ENCODE assay signal across 23 mouse cellular contexts in the genomic region with DNA sequence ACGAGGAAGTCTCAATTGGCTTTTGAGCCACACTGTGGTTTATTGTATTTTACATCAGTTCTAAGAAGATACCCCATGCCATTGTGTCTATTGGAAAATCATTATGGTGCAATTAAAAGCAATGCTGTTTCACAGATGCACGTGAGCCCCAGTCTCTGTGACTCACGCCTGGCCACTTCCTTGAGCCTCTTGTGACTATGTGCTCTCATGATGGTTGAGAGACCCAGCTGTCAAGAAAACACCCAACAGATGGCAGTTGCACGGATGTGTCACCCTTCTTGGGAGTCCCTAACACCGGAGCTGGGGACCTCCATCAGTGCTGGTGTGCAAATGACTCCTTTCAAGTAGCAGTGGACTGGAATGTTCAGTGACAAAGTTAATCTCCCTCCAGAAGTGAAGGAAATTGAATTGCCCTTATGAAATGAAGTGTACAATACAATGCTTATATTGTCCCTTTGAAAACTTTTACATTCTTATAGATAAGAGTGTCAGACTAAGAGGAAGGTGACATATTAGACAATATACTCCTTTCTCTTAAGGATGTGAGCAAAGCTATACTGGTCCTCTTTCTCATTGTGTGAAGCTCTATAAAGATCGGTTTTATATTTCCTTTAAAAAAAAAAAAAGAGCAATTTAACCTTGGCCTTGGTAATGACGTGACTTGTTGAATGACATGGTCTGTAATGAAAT.
DNase-seq lines count a peak whose midpoint lies in the region; ATAC-seq and TF ChIP-seq lines count a peak whose summit lies in the region.
"Had no signal": no experiment of that assay in that cellular context is flagged by ENCODE, and none has a peak within 500 bp of the region (broad histone marks: within the 10 kb centered on the region; RNA-seq: fewer than 3 reads in every experiment).

No protein-coding gene starts in this region.

- 49% methylated on average over 7 of the region's 7 CpGs for WGBS in lung, embryonic 14.5 days
- WGBS in midbrain, embryonic 10.5 days = 88% methylated on average over 7 of the region's 7 CpGs

- peak; percentile 17; the same call in 1 of the 2 replicates for ATAC-seq in lung, embryonic 14.5 days (ENCODE audit: insufficient read depth)
- peak; percentile 76 for ATAC-seq in megakaryocyte progenitor cell, adult 5-6 weeks (replicated peaks; ENCODE audit: poor library complexity)
- ATAC-seq: forebrain, embryonic 16.5 days; midbrain, embryonic 16.5 days had no signal

- no peak overlapping the region for H3K27ac ChIP-seq in lung, embryonic 14.5 days (ENCODE audit: low read depth)
- no peak overlapping the region for H3K27ac ChIP-seq in midbrain, embryonic 10.5 days (replicated peaks)
- H3K27ac ChIP-seq: hindbrain, embryonic 14.5 days; limb, embryonic 13.5 days; liver, embryonic 13.5 days; lung, embryonic 15.5 days had no signal

- TF ChIP-seq CTCF in lung, embryonic 14.5 days (IDR thresholded peaks at IDR 0.05; ENCODE audit: low read depth) = no peak

- H3K4me1 ChIP-seq in lung, embryonic 14.5 days (ENCODE audit: insufficient read depth) = 0 out of 2 replicates have a peak, but pooled peaks cover 8% of the 10 kb centered on the region
- H3K4me1 ChIP-seq in midbrain, embryonic 10.5 days = peaks cover 27% of the 10 kb centered on the region
- H3K4me1 ChIP-seq: heart, embryonic 12.5 days; limb, embryonic 13.5 days; liver, embryonic 13.5 days had no signal

- no peak overlapping the region for H3K4me3 ChIP-seq in lung, embryonic 14.5 days (ENCODE audit: low read depth, low read length)
- H3K4me3 ChIP-seq in midbrain, embryonic 10.5 days = no peak overlapping the region
- H3K4me3 ChIP-seq: erythroblast, embryonic 14.5 days; heart, embryonic 12.5 days; limb, embryonic 13.5 days; liver, embryonic 13.5 days; lung, embryonic 15.5 days had no signal

- no peak overlapping the region for H3K4me2 ChIP-seq in lung, embryonic 14.5 days
- H3K4me2 ChIP-seq: heart, embryonic 12.5 days; hindbrain, embryonic 14.5 days; limb, embryonic 13.5 days; liver, embryonic 13.5 days; lung, embryonic 15.5 days had no signal

- DNase-seq in lung, embryonic 14.5 days = no peak
- DNase-seq in lung, postnatal 25 days (ENCODE audit: low spot score) = no peak
- DNase-seq in CD4-positive, CD25-positive, alpha-beta regulatory T cell, adult 2 months (ENCODE audit: low read depth, low spot score) = peak; percentile 26
- peak; percentile 71 for DNase-seq in induced T-regulatory cell, adult 2 months (ENCODE audit: low read depth)
- no peak for DNase-seq in cerebellum, adult 9-11 months
- no peak for DNase-seq in T-cell, adult 2 months (ENCODE audit: low spot score)
- DNase-seq in midbrain, embryonic 10.5 days (ENCODE audit: low spot score) = no peak
- DNase-seq: adrenal gland, postnatal 10 days; cerebellum, adult 11-12 months; cerebellum, postnatal 25 days; kidney, adult 2 months; kidney, postnatal 10 days; layer of hippocampus, postnatal 36 days; liver, embryonic 13.5 days; thymus, postnatal 25 days had no signal

- no peaks in the 10 kb centered on the region for H3K27me3 ChIP-seq in lung, embryonic 14.5 days (ENCODE audit: insufficient read depth, low read length)
- H3K27me3 ChIP-seq in midbrain, embryonic 10.5 days (ENCODE audit: low read depth, poor library complexity, severe bottlenecking) = peaks cover 29% of the 10 kb centered on the region
- H3K27me3 ChIP-seq: heart, embryonic 12.5 days; liver, embryonic 13.5 days; lung, embryonic 15.5 days had no signal

- no peak overlapping the region for H3K9ac ChIP-seq in lung, embryonic 14.5 days
- H3K9ac ChIP-seq: heart, embryonic 12.5 days; hindbrain, embryonic 14.5 days; limb, embryonic 13.5 days; liver, embryonic 13.5 days; lung, embryonic 15.5 days had no signal

- no peaks in the 10 kb centered on the region for H3K9me3 ChIP-seq in lung, embryonic 14.5 days (ENCODE audit: low read depth, low read length)
- no peaks in the 10 kb centered on the region for H3K9me3 ChIP-seq in midbrain, embryonic 10.5 days (replicated peaks)
- H3K9me3 ChIP-seq: heart, embryonic 12.5 days; limb, embryonic 13.5 days; liver, embryonic 13.5 days; lung, embryonic 15.5 days had no signal

- no peaks in the 10 kb centered on the region for H3K36me3 ChIP-seq in lung, embryonic 14.5 days (ENCODE audit: insufficient read depth)
- H3K36me3 ChIP-seq in midbrain, embryonic 10.5 days = no peaks in the 10 kb centered on the region
- H3K36me3 ChIP-seq: heart, embryonic 12.5 days; limb, embryonic 13.5 days; liver, embryonic 13.5 days; lung, embryonic 15.5 days had no signal

Comparison
In these comparisons a context has a peak if more than half of its experiments do, and no peak if none do; other contexts are left out.
1. DNase-seq: peak in CD4-positive, CD25-positive, alpha-beta regulatory T cell, adult 2 months (single experiment) and induced T-regulatory cell, adult 2 months (single experiment); none in lung, embryonic 14.5 days (single experiment), lung, postnatal 25 days (single experiment), cerebellum, adult 9-11 months (single experiment), T-cell, adult 2 months (single experiment) and midbrain, embryonic 10.5 days (single experiment).